Mouse (Mus musculus) G1E (cell line): Measurements from ENCODE around the gene Rec8. TPM values are rescaled to one million over a fixed set of nuclear protein-coding genes. Genes with fewer than 3 reads are reported as not detected.

Experiments used
- ATAC-seq: 2 replicates; pipeline ENCODE4 v1.8.0; 2016; ENCODE audit warnings: mild to moderate bottlenecking; ENCODE audit not compliant: insufficient number of reproducible peaks, poor library complexity, low FRiP score, severe bottlenecking; ENCODE audit errors: extremely low read depth
- DNase-seq: peaks from one replicate; pipeline ENCODE4 v3.0.0; 2012; ENCODE audit warnings: low spot score
- H3K27me3 ChIP-seq: 2 replicates; pipeline ENCODE4 v1.6.1; 2012; ENCODE audit warnings: mild to moderate bottlenecking, low read length, inconsistent platforms; ENCODE audit not compliant: insufficient read depth
- H3K36me3 ChIP-seq: replicated peaks from 2 replicates; pipeline ENCODE3; 2012; ENCODE audit warnings: mild to moderate bottlenecking, inconsistent platforms
- H3K4me1 ChIP-seq: 2 replicates; pipeline ENCODE4 v1.6.1; 2012; ENCODE audit warnings: low read depth, low read length, inconsistent platforms, mixed read lengths; ENCODE audit not compliant: insufficient read depth
- H3K4me3 ChIP-seq: 2 replicates; pipeline ENCODE4 v1.5.1; 2012; ENCODE audit warnings: low read depth, mild to moderate bottlenecking, inconsistent platforms, low read length, moderate library complexity, mixed read lengths
- H3K9me3 ChIP-seq: replicated peaks from 2 replicates; pipeline ENCODE4 v1.6.1; 2012; ENCODE audit warnings: inconsistent platforms
- CTCF ChIP-seq: IDR thresholded peaks from 2 replicates; pipeline ENCODE4 v1.5.1; 2012; ENCODE audit warnings: low read depth, low read length, inconsistent platforms, mixed read lengths
- GATA1 ChIP-seq: IDR thresholded peaks from 2 replicates; pipeline ENCODE4 v1.6.1; 2012; ENCODE audit warnings: borderline replicate concordance, low read length, inconsistent platforms, mixed read lengths
- GATA2 ChIP-seq: IDR thresholded peaks from 2 replicates; pipeline ENCODE4 v1.6.1; 2012; ENCODE audit warnings: low read depth, low read length, inconsistent platforms, borderline replicate concordance
- POLR2AphosphoS5 ChIP-seq: IDR thresholded peaks from 2 replicates; pipeline ENCODE4 v1.6.1; 2012; ENCODE audit warnings: low read depth, low read length, inconsistent platforms; ENCODE audit not compliant: insufficient replicate concordance
- TAL1 ChIP-seq: conservative IDR thresholded peaks from 2 replicates; pipeline ENCODE4 v1.6.1; 2012; ENCODE audit warnings: low read depth, low read length, inconsistent platforms, mixed read lengths
- polyA plus RNA-seq: library from polyadenylated mRNA; stranded (reverse); fragments of >175 nt; gene quantifications from 2 replicates; pipeline ENCODE4 v1.2.3, GENCODE M21; 2012
- total RNA-seq, 2 experiments: library from RNA; stranded (forward) in 1 of 2; stranded (reverse) in 1 of 2; fragments of 200-1000 nt in 1 of 2; fragments of >200 nt in 1 of 2; fragmentation: Nextera tagmentation in 1 of 2; gene quantifications; 2 replicates each; pipeline ENCODE4 v1.2.3; 2014 to 2017

Gene Rec8
- total RNA-seq (2014; fragmentation: Nextera tagmentation) (123 and 137 TPM in 2 replicates), total RNA-seq (2017) (89.9 and 103 TPM in 2 replicates), polyA plus RNA-seq (80.7 and 144 TPM in 2 replicates)

DNA sequence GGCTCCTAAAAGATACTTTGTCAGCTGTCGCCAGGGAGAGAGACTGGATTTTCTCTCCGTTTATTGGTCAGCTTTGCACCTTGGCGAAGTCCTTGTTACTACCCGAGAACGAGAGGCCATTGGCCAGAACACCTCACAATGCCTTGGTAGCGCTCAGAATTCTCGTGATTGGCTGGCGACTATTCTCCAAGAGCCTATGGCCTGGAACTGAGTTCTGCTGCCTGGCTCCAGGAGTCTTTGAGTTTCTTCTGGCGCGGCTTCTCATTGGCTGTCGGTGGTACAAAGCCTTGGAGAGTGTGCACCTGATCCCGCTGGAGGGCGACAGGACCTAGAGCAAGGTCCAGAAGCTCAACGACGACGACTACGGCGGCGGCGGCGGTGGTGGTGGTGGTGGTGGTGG lies at the start of gene Rec8:
Gene Rec8 (plus strand): TSS at position 216 of the 400 bp plus-strand sequence.
- peaks cover 84% of the 10 kb centered on the region for H3K4me1 ChIP-seq

DNA sequence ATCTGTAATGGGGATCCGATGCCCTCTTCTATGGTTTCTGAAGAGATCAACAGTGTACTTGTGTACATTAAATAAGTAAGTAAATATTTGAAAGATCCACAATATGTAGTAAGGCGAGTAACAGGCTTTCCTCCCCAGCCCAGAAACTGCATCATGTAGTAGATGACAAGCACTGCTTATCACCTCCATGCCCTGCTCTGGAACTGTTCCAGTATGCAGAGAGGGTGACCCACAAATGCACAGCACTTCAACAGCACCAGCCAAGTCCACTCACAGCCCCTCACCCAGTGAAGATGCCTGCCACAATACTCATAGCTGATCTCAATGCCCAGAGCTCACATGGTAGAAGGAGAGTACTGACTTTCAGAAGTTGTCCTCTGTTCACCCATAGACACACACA lies 47.2 kb upstream of the Rec8 start:
- H3K9me3 ChIP-seq, result no peaks in the 10 kb centered on the region
- H3K4me3 ChIP-seq, result no peak overlapping the region
- no peaks in the 10 kb centered on the region; the same call in 1 of the 2 replicates for H3K27me3 ChIP-seq
- no peak for TF ChIP-seq GATA2
- TF ChIP-seq TAL1, result no peak
- no peak for TF ChIP-seq GATA1
- no peak for TF ChIP-seq CTCF
- no peak for TF ChIP-seq POLR2AphosphoS5
- DNase-seq (no peak), ATAC-seq (no peak)
- H3K4me1 ChIP-seq, result peaks cover 27% of the 10 kb centered on the region
- peaks cover 54% of the 10 kb centered on the region for H3K36me3 ChIP-seq

More for the DNA sequence above, at the start of gene Rec8:
- DNase-seq (peak; percentile 91), ATAC-seq (peak; percentile 82)
- TF ChIP-seq GATA2, result no peak
- no peak for TF ChIP-seq GATA1
- TF ChIP-seq POLR2AphosphoS5, result no peak
- TF ChIP-seq TAL1, result no peak
- no peak for TF ChIP-seq CTCF
- Histone ChIP-seq H3K9me3 (no peaks in the 10 kb centered on the region), H3K27me3 (no peaks in the 10 kb centered on the region), H3K36me3 (peaks cover 39% of the 10 kb centered on the region), H3K4me3 (peak within 1 kb of the TSS; percentile 78)

DNA sequence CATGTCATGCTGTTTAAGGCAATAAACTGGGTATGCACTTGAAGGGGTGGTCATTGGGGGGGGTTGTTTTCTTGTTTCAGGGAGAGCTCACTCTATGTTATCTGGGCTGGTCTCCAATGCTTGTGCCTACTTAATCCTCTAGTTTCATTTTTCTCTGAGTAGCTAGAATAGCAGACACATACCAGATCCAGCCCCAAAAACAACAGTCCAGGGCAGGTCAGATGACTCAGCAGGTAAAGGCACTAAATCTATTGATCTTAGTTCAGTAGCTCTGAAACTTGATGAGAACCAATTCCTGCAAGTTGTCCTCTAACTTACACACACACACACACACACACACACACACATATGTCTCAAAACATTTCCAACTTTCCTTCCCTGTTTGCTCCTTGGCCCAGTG lies 46.1 kb upstream of the Rec8 start:
- H3K4me3 ChIP-seq, result no peak overlapping the region
- no peak for TF ChIP-seq CTCF
- TF ChIP-seq GATA2, result no peak
- TF ChIP-seq TAL1, result no peak
- no peak for ATAC-seq
- DNase-seq, result no peak
- peaks cover 38% of the 10 kb centered on the region for H3K4me1 ChIP-seq
- H3K27me3 ChIP-seq, result no peaks in the 10 kb centered on the region; the same call in 1 of the 2 replicates
- H3K9me3 ChIP-seq, result no peaks in the 10 kb centered on the region
- peaks cover 42% of the 10 kb centered on the region for H3K36me3 ChIP-seq

DNA sequence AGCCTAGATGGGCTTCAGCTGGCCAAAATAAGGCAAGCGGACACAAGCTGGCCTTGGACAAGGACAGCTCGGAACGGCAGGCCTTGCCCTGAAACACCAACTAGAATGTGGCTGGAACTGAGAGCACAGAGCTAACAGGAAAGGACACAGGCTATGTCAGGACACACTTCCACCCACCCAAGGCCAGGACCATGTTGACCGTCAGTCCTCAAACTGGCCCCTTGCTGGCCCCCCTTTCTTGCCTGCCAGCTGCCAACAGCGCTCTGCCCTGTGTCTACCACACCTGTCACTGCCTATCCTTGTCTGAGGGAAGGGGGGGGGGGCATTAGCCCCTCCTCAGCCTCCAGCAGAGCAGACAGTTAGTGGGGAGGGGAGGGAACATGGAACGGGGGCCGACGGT lies 42.5 kb upstream of the Rec8 start, which contains the start of gene Fitm1:
Gene Fitm1 (plus strand): TSS at position 316 of the 400 bp plus-strand sequence.
- Histone ChIP-seq H3K4me3 (no peak within 1 kb of the TSS), H3K9me3 (no peaks in the 10 kb centered on the region), H3K27me3 (no peaks in the 10 kb centered on the region; the same call in 1 of the 2 replicates), H3K4me1 (peaks cover 63% of the 10 kb centered on the region), H3K36me3 (peaks cover 19% of the 10 kb centered on the region)
- no peak for ATAC-seq
- DNase-seq, result no peak
- TF ChIP-seq TAL1 (no peak), POLR2AphosphoS5 (no peak), GATA1 (no peak), GATA2 (no peak), CTCF (no peak)

DNA sequence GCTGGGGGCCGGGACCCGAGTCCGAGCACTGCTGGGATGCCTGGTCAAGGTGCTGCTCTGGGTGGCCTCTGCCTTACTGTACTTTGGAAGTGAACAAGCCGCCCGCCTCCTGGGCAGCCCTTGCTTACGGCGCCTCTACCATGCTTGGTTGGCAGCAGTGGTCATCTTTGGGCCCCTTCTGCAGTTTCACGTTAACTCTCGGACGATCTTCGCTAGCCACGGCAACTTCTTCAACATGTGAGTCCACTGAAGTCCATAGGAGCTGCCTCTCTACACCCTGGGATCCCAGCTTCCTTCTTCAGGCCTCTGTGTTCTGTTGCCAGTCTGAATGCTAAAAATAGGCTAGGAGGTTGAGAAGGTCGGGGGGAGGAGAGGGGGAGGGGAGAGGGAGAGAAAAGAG lies 42.1 kb upstream of the Rec8 start:
- H3K4me1 ChIP-seq, result peaks cover 66% of the 10 kb centered on the region
- no peaks in the 10 kb centered on the region for H3K9me3 ChIP-seq
- no peak overlapping the region for H3K4me3 ChIP-seq
- H3K36me3 ChIP-seq, result peaks cover 20% of the 10 kb centered on the region
- H3K27me3 ChIP-seq, result no peaks in the 10 kb centered on the region; the same call in 1 of the 2 replicates
- ATAC-seq (no peak), DNase-seq (no peak)
- TF ChIP-seq POLR2AphosphoS5 (no peak), GATA2 (no peak), CTCF (no peak), TAL1 (no peak), GATA1 (no peak)

DNA sequence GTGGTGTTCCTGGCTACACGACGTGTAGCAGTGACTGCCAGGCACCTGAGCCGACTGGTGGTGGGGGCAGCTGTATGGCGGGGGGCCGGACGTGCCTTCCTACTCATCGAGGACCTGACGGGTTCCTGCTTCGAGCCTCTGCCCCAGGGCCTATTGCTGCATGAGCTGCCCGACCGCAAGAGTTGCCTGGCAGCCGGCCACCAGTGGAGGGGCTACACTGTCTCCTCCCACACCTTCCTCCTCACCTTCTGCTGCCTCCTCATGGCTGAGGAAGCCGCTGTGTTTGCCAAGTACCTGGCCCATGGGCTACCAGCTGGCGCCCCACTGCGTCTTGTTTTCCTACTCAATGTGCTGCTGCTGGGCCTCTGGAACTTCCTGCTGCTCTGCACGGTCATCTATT lies 41.5 kb upstream of the Rec8 start:
- no peak for TF ChIP-seq TAL1
- no peak for TF ChIP-seq CTCF
- no peak for TF ChIP-seq POLR2AphosphoS5
- TF ChIP-seq GATA2, result no peak
- TF ChIP-seq GATA1, result no peak

More for the DNA sequence above, 41.5 kb upstream of the Rec8 start:
- H3K36me3 ChIP-seq, result peaks cover 22% of the 10 kb centered on the region
- H3K9me3 ChIP-seq, result no peaks in the 10 kb centered on the region
- no peak for ATAC-seq
- no peak overlapping the region for H3K4me3 ChIP-seq
- no peaks in the 10 kb centered on the region; the same call in 1 of the 2 replicates for H3K27me3 ChIP-seq
- H3K4me1 ChIP-seq, result peaks cover 65% of the 10 kb centered on the region
- DNase-seq, result no peak
